ENCODE assay signal across 8 mouse cellular contexts in genomic region chr11:102138447-102138740, GRCm38 (mm10). TPM values are rescaled to one million over a fixed set of nuclear protein-coding genes. Genes with fewer than 3 reads are reported as not detected.
A peak's percentile ranks its signal among the peaks of the same experiment; 100 is the strongest.
DNase-seq lines count a peak whose midpoint lies in the region; ATAC-seq and TF ChIP-seq lines count a peak whose summit lies in the region.

No protein-coding gene starts in this region.

- H3K36me3 ChIP-seq in heart, adult 2 months (ENCODE audit: control insufficient read depth, insufficient read depth, low read length): no peaks in the 10 kb centered on the region
- no peaks in the 10 kb centered on the region for H3K36me3 ChIP-seq in kidney, adult 2 months (ENCODE audit: control insufficient read depth, insufficient read depth, low read length)
- no peaks in the 10 kb centered on the region for H3K36me3 ChIP-seq in liver, embryonic 12.5 days
- no peaks in the 10 kb centered on the region for H3K36me3 ChIP-seq in stomach, embryonic 16.5 days (ENCODE audit: control insufficient read depth, insufficient read depth, low read length)

- H3K27ac ChIP-seq in heart, adult 2 months: no peak overlapping the region
- no peak overlapping the region for H3K27ac ChIP-seq in kidney, adult 2 months (ENCODE audit: insufficient read depth, low read depth, low read length)
- no peak overlapping the region for H3K27ac ChIP-seq in liver, embryonic 12.5 days
- H3K27ac ChIP-seq in stomach, embryonic 16.5 days (ENCODE audit: low read length): no peak overlapping the region

- intact Hi-C loops in heart, adult 2 months (cut with DNase I): loop anchor here (1.0 to 5.0 kb wide), 2 partner anchors 77 to 151 kb away; partner anchors contain the start of gene Dusp3

- no peak for TF ChIP-seq POLR2A in heart, adult 2 months (IDR thresholded peaks at IDR 0.05; ENCODE audit: insufficient read depth, low read depth, low read length)
- TF ChIP-seq POLR2A in kidney, adult 2 months (IDR thresholded peaks at IDR 0.05; ENCODE audit: low read depth, low read length): no peak

- H3K79me2 ChIP-seq in heart, adult 2 months (replicated peaks; ENCODE audit: control insufficient read depth, insufficient read depth, low read length): no peaks in the 10 kb centered on the region

- WGBS in heart, adult 2 months: under 1% methylated on average over 18 of the region's 18 CpGs
- WGBS in kidney, adult 2 months: 1% methylated on average over 18 of the region's 18 CpGs
- WGBS in liver, embryonic 12.5 days (ENCODE audit: insufficient replicate concordance): under 1% methylated on average over 18 of the region's 18 CpGs
- under 1% methylated on average over 18 of the region's 18 CpGs for WGBS in stomach, embryonic 16.5 days

- H3K4me2 ChIP-seq in liver, embryonic 12.5 days: peak overlapping the region; percentile 49
- peak overlapping the region; percentile 59 for H3K4me2 ChIP-seq in stomach, embryonic 16.5 days (ENCODE audit: low read depth, low read length)

- ATAC-seq in liver, embryonic 12.5 days: no peak
- no peak for ATAC-seq in stomach, embryonic 16.5 days (ENCODE audit: insufficient read depth, low FRiP score)

- H3K9me3 ChIP-seq in liver, embryonic 12.5 days (replicated peaks): no peaks in the 10 kb centered on the region
- no peaks in the 10 kb centered on the region for H3K9me3 ChIP-seq in stomach, embryonic 16.5 days (replicated peaks; ENCODE audit: control insufficient read depth, low read length)

- peak; percentile 97 for TF ChIP-seq CTCF in heart, adult 2 months (IDR thresholded peaks at IDR 0.05)
- TF ChIP-seq CTCF in kidney, adult 2 months (conservative IDR thresholded peaks at IDR 0.05; ENCODE audit: insufficient read depth, insufficient read length, low read depth, low read length): peak; percentile 91

- H3K9ac ChIP-seq in heart, adult 2 months (ENCODE audit: low read depth, low read length): no peak overlapping the region
- H3K9ac ChIP-seq in liver, embryonic 12.5 days: no peak overlapping the region
- H3K9ac ChIP-seq in stomach, embryonic 16.5 days (ENCODE audit: low read length): peak overlapping the region; percentile 62

- peak; percentile 61 for DNase-seq in 3134 (ENCODE audit: extremely low read depth, insufficient read length, low spot score)
- DNase-seq in T-cell, adult 2 months (ENCODE audit: low spot score): peak; percentile 55
- peak; percentile 61 for DNase-seq in embryo, embryonic 11.5 days (ENCODE audit: low read depth, low spot score)
- peak; percentile 62 to 67 for DNase-seq in heart, adult 2 months
- peak; percentile 65 for DNase-seq in kidney, adult 2 months
- peak; percentile 74 for DNase-seq in naive thymus-derived CD4-positive, alpha-beta T cell, adult 2 months (ENCODE audit: low read depth)

- no peaks in the 10 kb centered on the region for H3K27me3 ChIP-seq in heart, adult 2 months (ENCODE audit: control insufficient read depth, insufficient read depth, low read length)
- no peaks in the 10 kb centered on the region for H3K27me3 ChIP-seq in kidney, adult 2 months (replicated peaks; ENCODE audit: control insufficient read depth, insufficient read depth, low read length)
- H3K27me3 ChIP-seq in liver, embryonic 12.5 days (replicated peaks): peaks cover 53% of the 10 kb centered on the region
- H3K27me3 ChIP-seq in stomach, embryonic 16.5 days (ENCODE audit: control insufficient read depth, insufficient read depth, low read length): no peaks in the 10 kb centered on the region; the same call in 1 of the 2 replicates

- no peak overlapping the region for H3K4me3 ChIP-seq in heart, adult 2 months
- no peak overlapping the region for H3K4me3 ChIP-seq in kidney, adult 2 months (ENCODE audit: insufficient read depth, low read depth, low read length)
- peak overlapping the region; percentile 12; the same call in 1 of the 2 replicates for H3K4me3 ChIP-seq in liver, embryonic 12.5 days
- peak overlapping the region; percentile 31 for H3K4me3 ChIP-seq in stomach, embryonic 16.5 days (replicated peaks; ENCODE audit: low read length)

- no peaks in the 10 kb centered on the region for H3K4me1 ChIP-seq in heart, adult 2 months (ENCODE audit: control insufficient read depth, insufficient read depth, low read length)
- no peaks in the 10 kb centered on the region for H3K4me1 ChIP-seq in kidney, adult 2 months (ENCODE audit: control insufficient read depth, insufficient read depth, low read length)
- H3K4me1 ChIP-seq in liver, embryonic 12.5 days: peaks cover 4% of the 10 kb centered on the region; the same call in 1 of the 2 replicates
- no peaks in the 10 kb centered on the region for H3K4me1 ChIP-seq in stomach, embryonic 16.5 days (ENCODE audit: control insufficient read depth, insufficient read depth, low read length)

- peak; percentile 59; the same call in 1 of the 2 replicates for TF ChIP-seq EP300 in heart, adult 2 months (IDR thresholded peaks at IDR 0.05; ENCODE audit: insufficient read depth, low read depth, low read length)

RNA-seq across cellular contexts. Expression of gene Nags, which starts 6.9 kb away (rescaled TPM):
- total RNA-seq in heart, adult 2 months (2021): not detected
- polyA plus RNA-seq in heart, adult 2 months (2012; rRNA removed): 0.06 and 0.12 TPM in 2 replicates
- 0.23 and 0.39 TPM in 2 replicates for polyA plus RNA-seq in kidney, adult 2 months (2012; rRNA removed)
- polyA plus RNA-seq in liver, embryonic 12.5 days (2016; fragmentation: Nextera tagmentation; extraction: Ambion mirVana): 7.7 and 8.8 TPM in 2 replicates
- 3.2 and 4.2 TPM in 2 replicates for polyA plus RNA-seq in stomach, embryonic 16.5 days (2015; fragmentation: Nextera tagmentation; extraction: Ambion mirVana)

RNA-seq across cellular contexts. Expression of gene Tmem101, which starts 17.8 kb away (rescaled TPM):
- 10 to 100 TPM; 12.2 to 13.6 TPM for total RNA-seq in heart, adult 2 months (2021)
- 19.5 and 20.7 TPM in 2 replicates for polyA plus RNA-seq in heart, adult 2 months (2012; rRNA removed)
- polyA plus RNA-seq in kidney, adult 2 months (2012; rRNA removed): 17.7 and 18.3 TPM in 2 replicates
- polyA plus RNA-seq in liver, embryonic 12.5 days (2016; fragmentation: Nextera tagmentation; extraction: Ambion mirVana): 16.3 TPM in 2 replicates
- 27.9 and 29.0 TPM in 2 replicates for polyA plus RNA-seq in stomach, embryonic 16.5 days (2015; fragmentation: Nextera tagmentation; extraction: Ambion mirVana)

RNA-seq across cellular contexts. Expression of gene Pyy, which starts 30.8 kb away (rescaled TPM):
- not detected for total RNA-seq in heart, adult 2 months (2021)
- not detected in 2 replicates for polyA plus RNA-seq in heart, adult 2 months (2012; rRNA removed)
- not detected in 2 replicates for polyA plus RNA-seq in kidney, adult 2 months (2012; rRNA removed)
- 0.32 TPM in 1 of 2 replicates, not detected in the other for polyA plus RNA-seq in liver, embryonic 12.5 days (2016; fragmentation: Nextera tagmentation; extraction: Ambion mirVana)
- polyA plus RNA-seq in stomach, embryonic 16.5 days (2015; fragmentation: Nextera tagmentation; extraction: Ambion mirVana): 40.5 and 56.0 TPM in 2 replicates

RNA-seq across cellular contexts. Expression of gene Ppy, which starts 37.3 kb away (rescaled TPM):
- not detected for total RNA-seq in heart, adult 2 months (2021)
- not detected in 2 replicates for polyA plus RNA-seq in heart, adult 2 months (2012; rRNA removed)
- not detected in 2 replicates for polyA plus RNA-seq in kidney, adult 2 months (2012; rRNA removed)
- not detected in 2 replicates for polyA plus RNA-seq in liver, embryonic 12.5 days (2016; fragmentation: Nextera tagmentation; extraction: Ambion mirVana)
- 6.0 and 6.7 TPM in 2 replicates for polyA plus RNA-seq in stomach, embryonic 16.5 days (2015; fragmentation: Nextera tagmentation; extraction: Ambion mirVana)

RNA-seq across cellular contexts. Expression of gene Lsm12, which starts 46.7 kb away (rescaled TPM):
- 10 to 100 TPM; 49.4 to 50.2 TPM for total RNA-seq in heart, adult 2 months (2021)
- polyA plus RNA-seq in heart, adult 2 months (2012; rRNA removed): 32.5 and 42.4 TPM in 2 replicates
- 33.0 and 39.6 TPM in 2 replicates for polyA plus RNA-seq in kidney, adult 2 months (2012; rRNA removed)
- polyA plus RNA-seq in liver, embryonic 12.5 days (2016; fragmentation: Nextera tagmentation; extraction: Ambion mirVana): 84.3 and 85.8 TPM in 2 replicates
- polyA plus RNA-seq in stomach, embryonic 16.5 days (2015; fragmentation: Nextera tagmentation; extraction: Ambion mirVana): 79.2 and 85.4 TPM in 2 replicates

Comparison
In these comparisons a context has a peak if more than half of its experiments do, and no peak if none do; other contexts are left out.
1. H3K4me3 ChIP-seq: peak in liver, embryonic 12.5 days (single experiment) and stomach, embryonic 16.5 days (single experiment); none in heart, adult 2 months (single experiment) and kidney, adult 2 months (single experiment).
2. RNA of gene Pyy, which starts 30.8 kb away (polyA plus RNA-seq): 40.5 to 56.0 TPM in stomach, embryonic 16.5 days; 0.32 TPM in liver, embryonic 12.5 days, not detected in heart, adult 2 months and not detected in kidney, adult 2 months; every median in the first group is over 10 times any median in the second.
3. Peak in every context shown above with its lines, with median percentiles within 50 percentile points of each other: DNase-seq.